Mouse (Mus musculus) spleen, adult 2 months (tissue): ENCODE results near the gene Fbxo41.

Experiments
- CTCF ChIP-seq: fragments of 200-500 bp; IDR thresholded peaks from 2 replicates; pipeline ENCODE4 v1.5.1; 2011; ENCODE audit warnings: mild to moderate bottlenecking, inconsistent platforms; ENCODE audit not compliant: insufficient read depth, insufficient read length, insufficient replicate concordance; ENCODE audit errors: extremely low read depth
- POLR2A ChIP-seq: fragments of 200-500 bp; IDR thresholded peaks from 2 replicates; pipeline ENCODE4 v1.6.1; 2011; ENCODE audit warnings: low read depth, low read length, inconsistent platforms

- TF ChIP-seq POLR2A (no peak), CTCF (no peak)
These were observed 55.4 kb downstream of the Fbxo41 start for GRCm38 (mm10) chr6:85447351-85447750.
